Mouse (Mus musculus): ENCODE results near the gene Olfr330.
"Not testable (repeated sequence)": the region's sequence is repeated elsewhere in the genome, so short reads cannot be mapped to it uniquely, and the experiment has no call there.

Olfr330 gene

DNA sequence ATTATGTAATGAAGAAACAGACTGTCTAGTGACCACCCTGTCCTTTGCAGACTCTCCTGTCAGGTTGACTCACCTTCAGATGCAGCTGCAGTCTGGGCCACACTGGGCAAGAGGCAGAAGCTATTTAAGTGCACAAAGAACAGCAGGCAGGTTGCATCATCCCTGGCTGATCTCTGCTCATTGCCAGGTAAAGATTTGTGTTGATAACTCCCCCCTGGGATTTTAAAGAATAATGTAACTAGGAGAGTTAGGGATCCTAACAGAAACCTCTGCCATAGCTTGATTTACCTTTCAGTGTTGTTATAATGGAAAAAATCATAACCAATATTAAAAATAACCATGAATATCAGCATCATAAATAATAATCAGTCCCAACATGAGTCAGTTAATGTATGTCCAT lies at the start of gene Olfr330:
Gene Olfr330 (minus strand): TSS at position 101 of the 400 bp plus-strand sequence.
- not testable (repeated sequence) for DNase-seq (ENCODE audit: low spot score)

- DNase-seq (ENCODE audit: low spot score), result no peak
Observed at GRCm38 (mm10) chr11:58578636-58579035, 44.0 kb upstream of the Olfr330 start.

DNA sequence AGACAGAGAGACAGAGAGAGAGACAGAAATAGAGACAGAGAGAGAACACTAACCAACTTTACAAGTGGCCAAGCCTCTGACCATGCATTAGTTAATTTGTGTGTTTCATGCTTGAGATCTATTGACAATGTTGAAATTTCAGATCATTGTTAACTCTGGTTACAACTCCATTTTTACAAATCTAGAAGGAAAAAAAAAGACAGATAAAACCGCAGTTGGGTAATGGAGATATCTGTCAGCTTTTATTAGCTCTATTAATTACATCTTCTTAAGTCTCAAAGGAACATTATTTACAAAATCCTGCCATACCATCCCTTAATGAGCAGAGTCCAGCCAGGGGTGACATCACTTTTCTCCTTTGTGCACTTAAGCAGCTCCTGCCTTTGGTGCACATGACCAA lies 42.8 kb upstream of the Olfr330 start, which contains the start of gene Olfr325:
Gene Olfr325 (plus strand): TSS at position 301 of the 400 bp plus-strand sequence.
- no peak for DNase-seq (ENCODE audit: low spot score)

DNA sequence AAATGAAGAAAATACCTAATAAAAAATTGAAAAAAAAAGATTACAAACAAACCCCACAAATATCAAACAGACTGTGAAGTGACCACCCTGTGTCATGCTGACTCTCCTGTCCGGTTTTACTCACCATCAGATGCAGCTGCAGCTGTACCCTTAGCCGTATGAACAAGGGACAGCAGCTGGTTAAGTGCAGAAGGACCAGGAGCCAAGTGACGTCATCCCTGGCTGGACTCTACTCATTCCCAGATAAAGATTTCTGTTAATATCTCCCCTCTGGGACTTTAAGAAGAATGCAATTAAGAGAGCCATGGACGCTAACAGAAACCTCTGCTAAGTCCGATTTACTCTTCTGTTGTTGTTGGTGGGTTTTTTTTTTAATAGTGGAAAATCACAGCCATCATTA lies 35.8 kb upstream of the Olfr330 start, which contains the start of gene Olfr224:
Gene Olfr224 (minus strand): TSS at position 149 of the 400 bp plus-strand sequence.
- DNase-seq (ENCODE audit: low spot score), result no peak

DNA sequence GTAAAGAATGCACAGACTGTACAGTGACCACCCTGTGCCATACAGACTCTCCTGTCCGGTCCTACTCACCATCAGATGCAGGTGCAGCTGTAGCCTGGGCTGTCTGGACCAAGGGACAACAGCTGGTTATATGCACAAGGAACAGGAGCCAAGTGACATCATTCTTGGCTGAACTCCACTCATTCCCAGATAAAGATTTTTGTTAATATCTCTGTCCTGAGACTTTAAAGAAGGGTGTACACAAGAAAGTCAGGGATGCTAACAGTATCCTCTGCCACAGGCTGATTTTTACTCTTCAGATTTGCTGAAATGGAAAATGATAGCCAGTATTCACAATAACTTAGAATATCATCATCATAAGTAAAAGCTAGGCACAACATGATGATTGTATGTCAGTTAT lies 20.9 kb upstream of the Olfr330 start, which contains the start of gene Olfr328:
Gene Olfr328 (minus strand): TSS at position 101 of the 400 bp plus-strand sequence.
- no peak for DNase-seq (ENCODE audit: low spot score)

GRCm38 (mm10) chr11:58546322-58546721 lies 11.7 kb upstream of the Olfr330 start, which contains the start of gene Olfr329-ps:
Gene Olfr329-ps (minus strand): TSS chr11:58546422.
- DNase-seq (ENCODE audit: low spot score), result no peak

GRCm38 (mm10) chr11:58519756-58520155 lies 14.9 kb downstream of the Olfr330 start:
- DNase-seq (ENCODE audit: low spot score), result not testable (repeated sequence)

GRCm38 (mm10) chr11:58518916-58519315 lies 15.7 kb downstream of the Olfr330 start:
- DNase-seq (ENCODE audit: low spot score), result peak; percentile 47

- not testable (repeated sequence) for DNase-seq (ENCODE audit: low spot score)
Observed at GRCm38 (mm10) chr11:58509058-58509457, 25.6 kb downstream of the Olfr330 start.

DNA sequence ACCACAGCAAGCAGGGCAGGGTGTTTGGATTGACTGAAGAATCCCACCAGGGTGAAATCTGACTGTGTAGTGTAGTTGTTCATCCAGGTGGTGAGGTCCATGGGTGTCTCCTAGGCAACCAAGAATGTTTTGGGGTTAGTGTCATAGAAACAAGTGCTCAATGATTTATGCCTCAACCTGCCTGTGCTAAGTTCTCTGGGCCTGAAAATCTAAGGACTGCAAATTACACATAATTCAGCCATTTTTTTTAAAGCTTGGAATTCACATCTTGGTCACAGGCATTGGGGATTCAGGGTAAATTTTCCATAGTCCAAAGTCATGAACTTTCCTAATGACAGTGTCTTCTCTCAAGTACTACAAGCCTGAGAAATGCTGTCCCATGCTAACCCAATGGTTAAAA lies 32.2 kb downstream of the Olfr330 start, which contains the start of gene Olfr331:
Gene Olfr331 (minus strand): TSS at position 101 of the 400 bp plus-strand sequence.
- not testable (repeated sequence) for DNase-seq (ENCODE audit: low spot score)

- no peak for DNase-seq (ENCODE audit: low spot score)
Observed at GRCm38 (mm10) chr11:58499290-58499689, 35.3 kb downstream of the Olfr330 start.

DNA sequence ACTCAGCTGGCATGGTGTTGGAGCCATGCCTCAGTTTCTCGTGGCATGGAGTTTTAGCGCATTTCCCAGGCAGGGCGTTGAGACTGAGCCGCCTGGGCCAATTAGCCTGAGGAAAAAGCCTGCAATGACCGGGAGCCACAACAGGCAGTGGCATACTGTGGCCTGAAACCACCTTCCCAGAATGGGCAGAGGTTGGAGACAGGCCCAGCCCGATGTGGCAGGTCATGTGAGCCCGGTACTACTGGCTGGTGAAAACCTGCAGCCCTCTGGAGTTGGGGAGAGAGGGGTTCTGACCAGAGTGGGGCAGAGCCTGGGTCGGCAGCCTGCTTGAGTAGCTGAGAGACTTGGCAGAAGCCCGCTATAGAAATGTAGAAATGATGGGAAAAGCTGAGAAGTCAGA lies 35.9 kb downstream of the Olfr330 start:
- no peak for DNase-seq (ENCODE audit: low spot score)

- DNase-seq (ENCODE audit: low spot score), result no peak
Observed at GRCm38 (mm10) chr11:58492455-58492854, 42.2 kb downstream of the Olfr330 start, which contains the start of gene Olfr332. Gene Olfr332 (minus strand): TSS chr11:58492555.

Data from left cerebral cortex, adult 11 months (tissue).